Mouse (Mus musculus) embryonic facial prominence, embryonic 10.5 days (tissue): ENCODE data around the gene Osbpl3. TPM values are rescaled to one million over a fixed set of nuclear protein-coding genes. Genes with fewer than 3 reads are reported as not detected.

ENCODE experiments used
- polyA plus RNA-seq: library from polyadenylated mRNA; unstranded; fragments of >200 nt; fragmentation: Nextera tagmentation; extraction: Ambion mirVana; gene quantifications from 2 replicates; pipeline ENCODE4 v1.2.1, GENCODE M21; 2016

Osbpl3 gene
- polyA plus RNA-seq, 1 experiment from 2014 or later, result 9.0 TPM

Other genes starting within 250 kb of the Osbpl3 start
- 49.3 and 50.7 TPM in 2 replicates for gene Gsdme, start 192.3 kb downstream of the Osbpl3 start, polyA plus RNA-seq
- 84.2 and 85.2 TPM in 2 replicates for gene Cycs, start 110.3 kb upstream of the Osbpl3 start, polyA plus RNA-seq
- gene 4921507P07Rik, start 140.4 kb upstream of the Osbpl3 start, polyA plus RNA-seq, result 0.49 and 0.69 TPM in 2 replicates
- not detected in 2 replicates for gene Npvf, start 198.2 kb upstream of the Osbpl3 start, polyA plus RNA-seq